Mouse (Mus musculus) ES-Bruce4 (cell line): Measurements from ENCODE around the gene Ddi2.

ENCODE experiments used
- CTCF ChIP-seq: IDR thresholded peaks from one replicate; pipeline ENCODE4 v1.8.1; 2011; ENCODE audit warnings: low read depth, low read length
- POLR2A ChIP-seq: IDR thresholded peaks from one replicate; pipeline ENCODE4 v1.8.1; 2011; ENCODE audit warnings: low read length; ENCODE audit not compliant: insufficient read depth

DNA sequence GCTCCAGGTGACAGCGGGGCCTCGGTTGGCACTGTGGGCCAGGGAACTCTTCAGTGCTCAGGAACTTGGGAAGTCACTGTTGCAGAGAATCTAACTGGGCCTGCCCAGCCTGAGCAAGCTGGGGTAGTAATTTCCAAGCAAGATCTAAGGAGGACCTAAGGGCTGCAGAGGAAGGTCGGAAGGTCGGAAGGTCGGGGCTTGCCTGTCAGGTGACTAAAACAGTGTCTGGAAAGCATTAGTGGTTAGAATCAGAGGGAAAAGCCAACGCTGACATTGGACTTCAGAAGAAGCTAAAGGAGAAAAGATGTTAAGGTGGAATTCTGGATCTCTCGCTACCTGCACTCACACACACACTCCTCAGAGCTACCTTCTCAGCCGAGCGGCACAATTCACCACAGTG is 87.2 kb downstream of the Ddi2 start:
- no peak for TF ChIP-seq POLR2A
- no peak for TF ChIP-seq CTCF
